Comparison of ENCODE assay signal across 23 mouse cellular contexts in genomic region chr9:110979411-110979810, GRCm38 (mm10). TPM values are rescaled to one million over a fixed set of nuclear protein-coding genes. Genes with fewer than 3 reads are reported as not detected.
"Had no signal": no experiment of that assay in that cellular context is flagged by ENCODE, and none has a peak within 500 bp of the region (broad histone marks: within the 10 kb centered on the region; RNA-seq: fewer than 3 reads in every experiment).

No protein-coding gene starts in this region.

- H3K4me2 ChIP-seq: kidney, embryonic 15.5 days; limb, embryonic 12.5 days; limb, embryonic 15.5 days; liver, embryonic 11.5 days; lung, embryonic 14.5 days; midbrain, embryonic 13.5 days had no signal

- H3K4me3 ChIP-seq: kidney, embryonic 15.5 days; limb, embryonic 12.5 days; limb, embryonic 15.5 days; midbrain, embryonic 13.5 days had no signal

- H3K9ac ChIP-seq: kidney, embryonic 15.5 days; limb, embryonic 12.5 days; limb, embryonic 15.5 days; liver, embryonic 14.5 days; liver, postnatal 0 days; lung, embryonic 14.5 days; midbrain, embryonic 13.5 days had no signal

- H3K27me3 ChIP-seq: kidney, embryonic 15.5 days; limb, embryonic 12.5 days; limb, embryonic 15.5 days; midbrain, embryonic 13.5 days had no signal

- H3K27ac ChIP-seq: kidney, embryonic 15.5 days; limb, embryonic 12.5 days; limb, embryonic 15.5 days; liver, embryonic 14.5 days; macrophage; midbrain, embryonic 13.5 days had no signal

- ATAC-seq: intestine, postnatal 0 days; liver, postnatal 0 days; lung, postnatal 0 days; midbrain, embryonic 13.5 days had no signal

- DNase-seq: kidney, adult 8-10 months; kidney, postnatal 10 days; kidney, postnatal 36 days; left cerebral cortex, postnatal 4 days; liver, postnatal 0 days; lung, embryonic 14.5 days; right cerebral cortex, adult 18-20 months; right cerebral cortex, postnatal 14 days; right cerebral cortex, postnatal 4 days; thymus, postnatal 25 days had no signal

- H3K4me1 ChIP-seq: kidney, embryonic 15.5 days; limb, embryonic 12.5 days; limb, embryonic 15.5 days; midbrain, embryonic 13.5 days had no signal

- H3K36me3 ChIP-seq: kidney, embryonic 15.5 days; limb, embryonic 12.5 days; limb, embryonic 15.5 days; midbrain, embryonic 13.5 days had no signal

- H3K9me3 ChIP-seq: kidney, embryonic 15.5 days; limb, embryonic 12.5 days; limb, embryonic 15.5 days; midbrain, embryonic 13.5 days had no signal

RNA-seq across cellular contexts. Expression of gene Rtp3, which starts 11.0 kb away (rescaled TPM):
- polyA plus RNA-seq: limb, embryonic 12.5 days; limb, embryonic 15.5 days; macrophage; midbrain, embryonic 13.5 days; midbrain, postnatal 0 days; neural tube, embryonic 11.5 days; neural tube, embryonic 14.5 days; stomach, embryonic 14.5 days had no signal

RNA-seq across cellular contexts. Expression of gene Lrrc2, which starts 28.1 kb away (rescaled TPM):
- polyA plus RNA-seq: lung, embryonic 14.5 days; macrophage; stomach, embryonic 14.5 days had no signal

RNA-seq across cellular contexts. Expression of gene Tdgf1, which starts 33.5 kb away (rescaled TPM):
- polyA plus RNA-seq: intestine, postnatal 0 days; kidney, embryonic 15.5 days; limb, embryonic 12.5 days; liver, embryonic 11.5 days; liver, embryonic 14.5 days; liver, postnatal 0 days; lung, embryonic 14.5 days; macrophage; midbrain, embryonic 13.5 days; midbrain, postnatal 0 days; neural tube, embryonic 11.5 days; stomach, embryonic 14.5 days had no signal

RNA-seq across cellular contexts. Expression of gene Ltf, which starts 39.7 kb away (rescaled TPM):
- polyA plus RNA-seq: neural tube, embryonic 11.5 days had no signal
